Mouse (Mus musculus) adrenal gland, adult 8-10 months (tissue): Measurements from ENCODE around the gene Chst10. TPM values are rescaled to one million over a fixed set of nuclear protein-coding genes. Genes with fewer than 3 reads are reported as not detected.

Experiments
- total RNA-seq, 4 experiments: library from RNA; stranded (reverse); gene quantifications; 2 replicates each; pipeline ENCODE4 v1.2.4; 2022

Gene Chst10
- total RNA-seq, 4 experiments from 2014 or later: 2.6 to 4.8 (median 3.6) TPM

Other genes with a start within 250 kb of the Chst10 start
- gene Aff3, start 233.2 kb downstream of the Chst10 start, total RNA-seq: 1 to 10 TPM; 3.0 to 5.3 (median 4.0) TPM
- gene Lonrf2, start 61.5 kb downstream of the Chst10 start, total RNA-seq: 10 to 100 TPM in 3 of 4 experiments, 1 to 10 TPM in 1; 9.6 to 13.5 (median 10.3) TPM
- gene Nms, start 41.0 kb upstream of the Chst10 start, total RNA-seq: not detected
- gene Pdcl3, start 87.4 kb upstream of the Chst10 start, total RNA-seq: 10 to 100 TPM; 68.9 to 89.3 (median 74.3) TPM